Mouse (Mus musculus): ENCODE data around the gene Mlst8.

DNA sequence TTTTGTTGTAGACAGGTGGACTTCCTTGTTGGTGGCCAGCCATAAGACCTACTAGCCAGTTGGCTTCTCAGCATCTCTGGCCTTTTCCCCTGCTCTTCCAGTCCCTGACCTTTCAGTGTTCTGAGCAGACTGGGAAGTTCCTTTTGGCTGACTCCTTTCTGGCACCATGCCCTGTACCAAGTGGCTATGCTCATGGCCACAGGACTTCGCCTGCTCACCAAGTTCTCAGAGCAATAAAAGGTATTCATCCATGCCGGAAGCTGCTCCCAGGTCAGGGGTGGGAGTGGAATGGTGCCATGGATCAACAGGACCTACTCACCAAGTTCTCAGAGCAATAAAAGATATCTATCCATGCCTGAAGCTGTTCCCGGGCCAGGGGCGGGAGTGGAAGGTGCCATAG lies 6.4 kb downstream of the Mlst8 start:
- TF ChIP-seq NELFE (IDR thresholded peaks at IDR 0.05; ENCODE audit: low read depth, low read length), result no peak
- no peak for TF ChIP-seq POLR2A (IDR thresholded peaks at IDR 0.05; ENCODE audit: control insufficient read depth in 1 of 2, insufficient read depth in 1 of 2, low read depth in 1 of 2, low read length in 2 of 2, poor library complexity in 1 of 2)
- no peak for TF ChIP-seq POLR2AphosphoS5 (IDR thresholded peaks at IDR 0.05; ENCODE audit: borderline replicate concordance, low read depth, low read length)
- no peak for TF ChIP-seq BHLHE40 (IDR thresholded peaks at IDR 0.05; ENCODE audit: borderline replicate concordance, low read depth, low read length)
- TF ChIP-seq EP300 (IDR thresholded peaks at IDR 0.05; ENCODE audit: low read depth in 1 of 2, low read length in 2 of 2), result no peak
- TF ChIP-seq ZC3H11A (IDR thresholded peaks at IDR 0.05; ENCODE audit: low read depth, low read length), result no peak
- TF ChIP-seq CTCF (IDR thresholded peaks at IDR 0.05 in 2 of 3, conservative IDR thresholded peaks at IDR 0.05 in 1 of 3; ENCODE audit: control insufficient read depth in 1 of 3, insufficient read depth in 1 of 3, low read depth in 2 of 3, low read length in 3 of 3, poor library complexity in 1 of 3, severe bottlenecking in 1 of 3), result no peak
- TF ChIP-seq USF1 (IDR thresholded peaks at IDR 0.05; ENCODE audit: low read depth, low read length), result no peak
- no peak for TF ChIP-seq ELF1 (IDR thresholded peaks at IDR 0.05; ENCODE audit: low read depth, low read length)

Data from MEL (cell line).